Mouse (Mus musculus) lung, embryonic 14.5 days (tissue): ENCODE measurements around the gene Acer3. TPM values are rescaled to one million over a fixed set of nuclear protein-coding genes. Genes with fewer than 3 reads are reported as not detected.

Experiments
- ATAC-seq: fragments of 200-750 bp; cut with Nextera tagmentation; 2 replicates; pipeline ENCODE4 v1.8.0; 2017; ENCODE audit warnings: mild to moderate bottlenecking, moderate TSS enrichment, moderate library complexity; ENCODE audit not compliant: insufficient read depth
- DNase-seq: peaks from one replicate; pipeline ENCODE4 v3.0.0-alpha.2; 2015
- H3K27ac ChIP-seq: fragments of 300-500 bp; sonication (generic); 2 replicates; pipeline ENCODE4 v1.5.1; 2014; ENCODE audit warnings: low read depth, mild to moderate bottlenecking, moderate library complexity
- H3K27me3 ChIP-seq: fragments of 300-500 bp; sonication (generic); 2 replicates; pipeline ENCODE4 v1.6.1; 2014; ENCODE audit warnings: low read length, control low read depth; ENCODE audit not compliant: insufficient read depth
- H3K36me3 ChIP-seq: fragments of 300-500 bp; sonication (generic); 2 replicates; pipeline ENCODE4 v1.6.1; 2014; ENCODE audit warnings: control low read depth; ENCODE audit not compliant: insufficient read depth
- H3K4me1 ChIP-seq: fragments of 300-500 bp; sonication (generic); 2 replicates; pipeline ENCODE4 v1.6.1; 2014; ENCODE audit warnings: antibody characterized with exemption, control low read depth; ENCODE audit not compliant: insufficient read depth
- H3K4me2 ChIP-seq: fragments of 300-500 bp; sonication (generic); 2 replicates; pipeline ENCODE4 v1.6.1; 2014; ENCODE audit warnings: mild to moderate bottlenecking
- H3K4me3 ChIP-seq: fragments of 300-500 bp; sonication (generic); 2 replicates; pipeline ENCODE4 v1.5.1; 2014; ENCODE audit warnings: low read depth, low read length
- H3K9ac ChIP-seq: fragments of 300-500 bp; sonication (generic); 2 replicates; pipeline ENCODE4 v1.6.1; 2014
- H3K9me3 ChIP-seq: fragments of 300-500 bp; sonication (generic); 2 replicates; pipeline ENCODE4 v1.6.1; 2016; ENCODE audit warnings: low read depth, low read length, control low read depth
- CTCF ChIP-seq: IDR thresholded peaks from 2 replicates; pipeline ENCODE4 v1.5.1; 2016; ENCODE audit warnings: antibody characterized with exemption, low read depth
- WGBS: fragments of 180-500 bp; shearing (Covaris S2); extraction: QIAGEN DNeasy Blood & Tissue Kit; methylation state at CpG from one replicate; pipeline ENCODE4 v1.1.7; 2014; 5-methylcytosine and 5-hydroxymethylcytosine counted together
- polyA plus RNA-seq: library from polyadenylated mRNA; unstranded; fragments of >200 nt; fragmentation: Nextera tagmentation; extraction: Ambion mirVana; gene quantifications from 2 replicates; pipeline ENCODE4 v1.2.1, GENCODE M21; 2014

Acer3 gene
- polyA plus RNA-seq, 1 experiment from 2014 or later: 27.9 TPM

GRCm38 (mm10) chr7:98178560-98179231, 142.3 kb downstream of the Acer3 start:
- Histone ChIP-seq H3K9me3 (no peaks in the 10 kb centered on the region), H3K4me2 (peak overlapping the region; percentile 80), H3K4me1 (0 out of 2 replicates have a peak, but pooled peaks cover 12% of the 10 kb centered on the region), H3K36me3 (no peaks in the 10 kb centered on the region), H3K4me3 (peak overlapping the region; percentile 76), H3K27ac (no peak overlapping the region; the same call in 1 of the 2 replicates), H3K9ac (peak overlapping the region; percentile 50), H3K27me3 (no peaks in the 10 kb centered on the region)
- peak; percentile 33 for ATAC-seq
- no peak for TF ChIP-seq CTCF
- WGBS: 82% methylated on average over 5 of the region's 5 CpGs
- DNase-seq: no peak

- Histone ChIP-seq H3K4me2 (peak within 1 kb of the TSS; percentile 80), H3K36me3 (no peaks in the 10 kb centered on the region), H3K4me3 (peak within 1 kb of the TSS; percentile 76), H3K4me1 (0 out of 2 replicates have a peak, but pooled peaks cover 12% of the 10 kb centered on the region), H3K9ac (peak within 1 kb of the TSS; percentile 55), H3K9me3 (no peaks in the 10 kb centered on the region), H3K27me3 (no peaks in the 10 kb centered on the region), H3K27ac (peak within 1 kb of the TSS; percentile 18; the same call in 1 of the 2 replicates)
- WGBS: 2% methylated on average over 40 of the region's 44 CpGs
- peak; percentile 86 for DNase-seq
- peak; percentile 84 for ATAC-seq
- peak; percentile 75 for TF ChIP-seq CTCF
Observed at GRCm38 (mm10) chr7:98177929-98178559, 143.0 kb downstream of the Acer3 start, which contains the start of gene Capn5. Gene Capn5, minus strand, starts transcription at chr7:98178274.

GRCm38 (mm10) chr7:98177566-98177928, 143.5 kb downstream of the Acer3 start:
- H3K4me1 ChIP-seq: 0 out of 2 replicates have a peak, but pooled peaks cover 12% of the 10 kb centered on the region
- H3K27ac ChIP-seq: no peak overlapping the region
- no peak for TF ChIP-seq CTCF
- peak overlapping the region; percentile 55 for H3K9ac ChIP-seq
- peak overlapping the region; percentile 76 for H3K4me3 ChIP-seq
- no peaks in the 10 kb centered on the region for H3K36me3 ChIP-seq
- WGBS: 6% methylated on average over 9 of the region's 9 CpGs
- H3K9me3 ChIP-seq: no peaks in the 10 kb centered on the region
- DNase-seq (no peak), ATAC-seq (no peak)
- no peaks in the 10 kb centered on the region for H3K27me3 ChIP-seq
- H3K4me2 ChIP-seq: peak overlapping the region; percentile 80

- Histone ChIP-seq H3K4me1 (0 out of 2 replicates have a peak, but pooled peaks cover 12% of the 10 kb centered on the region), H3K9me3 (no peaks in the 10 kb centered on the region), H3K4me2 (peak overlapping the region; percentile 80), H3K27ac (0 out of 2 replicates have a peak overlapping the region, but pooled peaks have one; percentile 18), H3K4me3 (peak overlapping the region; percentile 76), H3K9ac (no peak overlapping the region; the same call in 1 of the 2 replicates), H3K27me3 (no peaks in the 10 kb centered on the region), H3K36me3 (no peaks in the 10 kb centered on the region)
- 39% methylated on average over 2 of the region's 2 CpGs for WGBS
- DNase-seq (no peak), ATAC-seq (no peak)
- no peak for TF ChIP-seq CTCF
Observed at GRCm38 (mm10) chr7:98177071-98177485, 143.9 kb downstream of the Acer3 start.

- TF ChIP-seq CTCF: no peak
- H3K27ac ChIP-seq: peak overlapping the region; percentile 13; the same call in 1 of the 2 replicates
- no peak overlapping the region for H3K9ac ChIP-seq
- WGBS: 61% methylated on average over 8 of the region's 8 CpGs
- H3K27me3 ChIP-seq: no peaks in the 10 kb centered on the region
- H3K4me2 ChIP-seq: peak overlapping the region; percentile 80
- H3K36me3 ChIP-seq: no peaks in the 10 kb centered on the region
- ATAC-seq: no peak
- H3K9me3 ChIP-seq: no peaks in the 10 kb centered on the region
- 0 out of 2 replicates have a peak, but pooled peaks cover 14% of the 10 kb centered on the region for H3K4me1 ChIP-seq
- peak overlapping the region; percentile 76; the same call in 1 of the 2 replicates for H3K4me3 ChIP-seq
- no peak for DNase-seq
Observed at GRCm38 (mm10) chr7:98176322-98177070, 144.5 kb downstream of the Acer3 start.

- Histone ChIP-seq H3K9me3 (no peaks in the 10 kb centered on the region), H3K4me3 (no peak overlapping the region), H3K9ac (no peak overlapping the region), H3K4me1 (peaks cover 20% of the 10 kb centered on the region; the same call in 1 of the 2 replicates), H3K27ac (no peak overlapping the region; the same call in 1 of the 2 replicates), H3K4me2 (peak overlapping the region; percentile 12; the same call in 1 of the 2 replicates), H3K27me3 (no peaks in the 10 kb centered on the region), H3K36me3 (no peaks in the 10 kb centered on the region)
- TF ChIP-seq CTCF: no peak
- 58% methylated on average over 4 of the region's 4 CpGs for WGBS
- DNase-seq (no peak), ATAC-seq (no peak)
Observed at GRCm38 (mm10) chr7:98174883-98175755, 145.9 kb downstream of the Acer3 start.
